12 mouse cellular contexts compared by ENCODE assay signal in the genomic region with DNA sequence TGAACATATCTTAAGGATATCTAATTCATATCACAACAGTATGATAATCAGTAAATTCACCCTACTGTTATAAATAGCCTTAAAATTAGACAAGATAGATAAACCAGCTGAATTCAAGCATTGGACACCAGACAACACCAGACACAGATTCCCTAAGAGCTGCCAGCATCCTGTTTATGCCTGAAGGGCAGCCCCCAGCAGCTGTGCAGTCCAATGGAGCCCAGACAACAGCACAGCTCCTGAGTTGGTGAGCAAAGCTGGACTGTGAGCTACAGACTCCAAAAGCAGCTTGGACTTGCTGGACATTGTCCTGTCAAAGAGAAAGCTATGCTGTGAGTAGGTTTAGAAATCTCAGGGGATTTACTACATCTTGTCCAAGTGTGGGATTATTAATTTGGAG. TPM values are rescaled to one million over a fixed set of nuclear protein-coding genes. Genes with fewer than 3 reads are reported as not detected.
"Had no signal": no experiment of that assay in that cellular context is flagged by ENCODE, and none has a peak within 500 bp of the region (broad histone marks: within the 10 kb centered on the region; RNA-seq: fewer than 3 reads in every experiment).

No protein-coding gene starts in this region.

- H3K4me2 ChIP-seq: limb, embryonic 15.5 days; midbrain, embryonic 13.5 days had no signal

- H3K27me3 ChIP-seq: limb, embryonic 15.5 days; megakaryocyte, embryonic 14.5 days; midbrain, embryonic 13.5 days had no signal

- H3K36me3 ChIP-seq: limb, embryonic 15.5 days; midbrain, embryonic 13.5 days had no signal

- ATAC-seq: midbrain, embryonic 13.5 days had no signal

- H3K27ac ChIP-seq: limb, embryonic 15.5 days; liver, embryonic 14.5 days; macrophage; midbrain, embryonic 13.5 days had no signal

- H3K9me3 ChIP-seq: limb, embryonic 15.5 days; midbrain, embryonic 13.5 days had no signal

- DNase-seq: kidney, adult 11 months; kidney, adult 9 months; kidney, postnatal 14 days; layer of hippocampus, postnatal 36 days; right cerebral cortex, postnatal 14 days; thymus, postnatal 36 days had no signal

- H3K9ac ChIP-seq: limb, embryonic 15.5 days; liver, embryonic 14.5 days; midbrain, embryonic 13.5 days had no signal

- H3K4me1 ChIP-seq: limb, embryonic 15.5 days; megakaryocyte, embryonic 14.5 days; midbrain, embryonic 13.5 days had no signal

- H3K4me3 ChIP-seq: limb, embryonic 15.5 days; megakaryocyte, embryonic 14.5 days; midbrain, embryonic 13.5 days had no signal

RNA-seq across cellular contexts. Expression of a gene that starts 37.7 kb away (rescaled TPM):
- polyA plus RNA-seq: macrophage; spleen, adult 2 months had no signal
